Mouse (Mus musculus) CD4-positive, CD25-positive, alpha-beta regulatory T cell, adult 2 months (primary cell): Measurements from ENCODE around the gene Nrk.

ENCODE experiments used
- DNase-seq: peaks from one replicate; pipeline ENCODE4 v3.0.0-alpha.2; 2012; ENCODE audit warnings: low read depth, low spot score

The Nrk gene

DNA sequence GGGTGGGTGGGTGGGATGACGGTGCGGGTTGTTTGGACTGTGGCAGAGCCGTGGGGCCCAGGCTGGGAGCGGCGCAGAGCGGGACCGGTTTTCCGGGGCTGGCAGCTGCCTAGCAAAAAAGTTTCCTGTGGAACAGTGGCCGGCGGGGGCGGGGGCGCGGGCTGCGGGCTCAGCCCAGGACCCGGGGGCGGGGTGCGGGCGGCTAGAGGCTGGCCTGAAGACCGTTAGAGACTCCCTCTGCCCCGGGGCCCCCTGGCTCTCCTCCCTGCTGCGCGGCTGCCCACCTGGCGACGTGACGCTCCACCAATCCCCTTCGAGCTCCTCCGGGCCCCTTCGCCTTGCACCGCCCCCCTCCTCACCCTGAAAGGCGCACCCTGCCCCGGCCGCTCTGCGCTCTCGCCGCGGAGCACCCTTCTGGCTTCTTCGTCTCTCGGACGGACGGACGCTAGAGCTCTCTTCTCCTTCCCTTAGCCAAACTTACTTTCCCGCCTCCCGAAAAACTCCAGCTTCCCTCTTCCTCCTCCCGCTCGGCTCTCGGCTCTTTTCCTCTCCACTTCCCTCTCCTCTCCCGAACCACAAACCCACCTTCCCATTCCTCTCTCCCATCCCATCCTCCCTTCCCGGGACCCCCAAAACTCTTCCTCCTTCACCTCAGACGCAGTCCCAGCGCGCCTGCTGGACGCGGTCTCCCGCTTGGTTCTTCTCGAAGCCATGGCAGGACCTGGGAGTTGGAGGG is at the start of gene Nrk:
TSS of gene Nrk (plus strand) at position 390 of the 736 bp plus-strand sequence.
- DNase-seq, result no peak

DNA sequence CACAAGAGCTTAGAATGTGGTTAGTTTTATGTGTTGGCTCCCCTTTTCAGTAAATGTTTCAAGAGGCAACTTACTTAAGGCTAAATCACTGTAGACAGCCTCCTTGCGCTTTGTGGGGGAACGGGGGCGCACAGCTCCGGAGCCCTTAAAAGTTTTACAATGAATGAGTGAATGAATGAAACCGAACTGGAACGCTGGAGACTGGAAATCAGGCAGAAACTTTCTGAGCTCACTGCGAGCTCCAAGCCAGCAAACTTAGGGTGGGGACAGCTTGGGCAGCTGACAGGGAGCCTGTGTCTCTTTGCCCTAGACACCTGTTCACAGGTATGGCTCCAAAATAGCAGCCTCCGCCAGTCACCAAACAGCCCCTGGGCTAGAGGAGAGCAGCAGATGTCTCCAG is 864 bp upstream of the Nrk start:
- no peak for DNase-seq

DNA sequence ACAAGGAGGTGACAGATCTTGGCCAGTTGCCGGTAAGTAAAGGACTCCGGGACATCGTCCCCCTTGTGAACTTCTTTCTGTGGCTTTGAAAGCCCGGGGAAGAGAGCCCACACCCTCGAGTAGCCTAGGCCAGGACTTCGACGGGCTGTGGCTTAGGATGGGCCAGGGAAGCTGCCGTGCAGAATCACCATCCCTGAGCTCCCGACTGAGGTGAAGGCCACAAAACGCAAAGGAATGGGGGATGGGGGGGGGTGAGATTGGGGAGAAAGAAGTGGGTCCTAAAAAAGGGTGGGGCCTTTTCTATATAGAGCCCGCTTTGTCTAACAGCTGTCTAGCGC is 516 bp downstream of the Nrk start:
- no peak for DNase-seq

DNA sequence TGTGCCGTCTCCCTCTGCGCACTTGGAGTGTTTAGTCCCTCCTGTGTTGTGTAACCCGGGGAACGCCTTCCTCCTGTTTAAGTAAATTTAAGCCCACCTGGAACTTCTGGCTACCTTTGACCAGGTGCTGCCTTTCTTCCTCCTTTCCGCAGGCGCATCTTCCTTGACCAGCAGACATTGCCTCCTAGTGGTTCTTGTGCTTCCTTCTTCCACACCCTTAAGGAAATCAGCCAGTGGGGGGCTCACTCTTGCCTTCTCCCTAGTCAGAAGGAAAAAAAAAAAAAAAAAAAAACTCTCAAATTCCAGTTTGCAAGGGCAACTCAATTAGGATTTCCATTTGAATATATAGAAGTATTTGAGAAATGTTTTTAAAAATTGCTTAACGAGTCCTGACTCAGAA is 4.8 kb downstream of the Nrk start:
- no peak for DNase-seq

DNA sequence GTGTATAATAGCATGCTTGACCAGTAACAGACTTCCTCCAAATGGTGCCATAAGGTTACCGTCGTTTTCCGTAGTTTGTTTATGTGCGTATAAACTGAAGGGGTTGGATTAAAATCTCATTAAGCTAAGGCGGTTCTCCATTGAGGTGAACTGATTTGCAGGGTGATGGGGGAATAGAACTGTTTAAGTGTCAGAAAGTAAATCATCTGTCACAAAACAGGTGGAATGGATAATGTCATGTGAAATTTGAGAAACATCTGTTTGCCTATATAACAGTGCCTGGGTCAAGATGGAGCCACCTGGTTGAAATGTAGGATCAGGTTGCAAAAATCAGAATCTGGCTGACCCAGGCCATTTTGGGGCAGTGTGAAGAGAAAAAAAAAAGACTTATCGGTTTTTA is 29.7 kb downstream of the Nrk start:
- DNase-seq, result no peak

DNA sequence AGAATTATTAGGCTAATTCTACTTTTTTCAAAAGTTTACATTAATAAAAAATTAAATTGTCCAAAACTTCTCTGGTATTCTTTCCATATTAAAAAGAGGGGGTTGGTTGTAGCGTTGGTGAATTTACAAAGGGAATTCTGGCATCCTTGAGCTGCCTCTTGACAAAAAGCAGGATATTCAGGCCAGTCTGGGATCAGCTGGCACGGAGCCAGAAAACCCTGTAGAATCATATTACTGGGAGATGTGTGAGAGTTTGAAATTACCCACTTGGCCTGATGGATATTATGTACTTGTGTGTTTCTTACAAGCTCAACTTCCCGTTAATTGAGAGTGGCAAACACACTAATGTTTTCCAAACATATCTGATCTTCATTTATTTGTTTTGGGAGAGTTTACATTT is 46.5 kb downstream of the Nrk start:
- DNase-seq, result no peak

DNA sequence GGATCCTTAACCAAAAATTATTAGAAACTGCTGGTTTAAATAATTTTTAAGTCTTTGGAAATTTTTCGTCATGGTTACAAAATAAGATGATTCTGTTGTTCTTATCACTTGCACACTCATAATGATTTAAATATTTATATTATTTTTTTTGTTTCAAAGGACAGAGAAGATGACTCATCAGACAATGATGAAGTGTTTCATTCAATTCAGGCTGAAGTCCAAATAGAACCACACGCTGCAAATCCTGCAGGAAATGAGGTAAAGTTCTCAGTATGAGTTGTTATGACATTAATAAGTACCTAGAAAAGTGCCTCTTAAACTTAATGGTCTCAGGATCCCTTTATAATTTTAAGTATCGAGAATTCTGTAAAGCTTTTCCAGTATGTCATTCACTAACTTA is 64.3 kb downstream of the Nrk start:
- DNase-seq, result no peak

DNA sequence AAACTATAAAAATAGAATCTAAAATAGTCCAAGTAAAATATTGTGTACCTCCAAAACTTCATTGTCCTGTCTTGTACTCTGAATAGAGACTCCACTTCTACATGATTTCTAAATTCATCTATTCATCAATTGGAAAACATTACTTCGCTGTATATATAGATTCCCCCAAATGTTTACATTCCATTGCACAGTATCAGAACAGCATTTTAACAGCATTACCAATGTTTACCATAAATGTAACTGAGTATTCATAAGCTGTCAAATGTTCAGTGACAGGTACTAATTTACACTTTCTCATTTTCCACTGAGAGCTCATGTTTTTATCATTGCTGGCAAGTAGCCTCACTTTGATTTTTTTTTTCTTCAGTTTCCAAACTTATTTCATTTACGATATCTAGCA is 65.0 kb downstream of the Nrk start:
- DNase-seq, result no peak

DNA sequence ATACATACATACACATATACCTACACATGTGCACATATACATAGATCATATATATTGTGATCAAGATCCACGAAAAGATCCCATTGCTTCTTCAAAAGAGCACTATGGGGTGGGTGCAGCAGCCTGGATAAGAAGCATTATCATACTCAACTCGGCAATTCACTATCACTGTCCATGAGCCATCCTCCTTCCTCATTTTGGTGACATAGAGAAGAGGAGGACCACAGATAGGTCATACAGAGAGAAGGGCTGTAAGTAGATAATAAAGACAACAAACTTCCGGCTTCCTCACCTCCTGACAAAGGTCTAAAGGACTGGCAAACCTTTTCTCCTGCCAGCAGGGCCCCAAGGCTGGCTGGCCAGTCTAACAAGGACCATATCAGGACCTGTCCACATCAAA is 100.3 kb downstream of the Nrk start:
- no peak for DNase-seq

DNA sequence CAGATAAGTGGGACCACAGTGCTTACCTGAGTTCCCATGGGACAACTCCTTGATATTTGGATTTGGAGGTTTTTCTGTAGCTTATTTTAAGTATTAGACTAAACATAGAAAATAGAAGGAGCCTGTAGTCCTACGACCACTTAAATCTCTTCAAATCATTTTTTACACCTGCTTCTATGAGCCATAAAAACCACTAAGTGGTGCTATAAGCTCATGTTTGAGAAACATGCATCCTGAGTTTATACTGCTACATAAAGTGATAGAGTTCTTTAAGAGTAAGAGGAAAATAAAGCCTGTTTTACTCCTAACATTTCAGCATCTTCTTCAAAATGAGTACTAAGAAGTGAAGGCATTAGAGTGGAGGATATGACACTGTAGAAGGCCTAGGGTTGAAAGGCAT is 102.3 kb downstream of the Nrk start:
- no peak for DNase-seq

DNA sequence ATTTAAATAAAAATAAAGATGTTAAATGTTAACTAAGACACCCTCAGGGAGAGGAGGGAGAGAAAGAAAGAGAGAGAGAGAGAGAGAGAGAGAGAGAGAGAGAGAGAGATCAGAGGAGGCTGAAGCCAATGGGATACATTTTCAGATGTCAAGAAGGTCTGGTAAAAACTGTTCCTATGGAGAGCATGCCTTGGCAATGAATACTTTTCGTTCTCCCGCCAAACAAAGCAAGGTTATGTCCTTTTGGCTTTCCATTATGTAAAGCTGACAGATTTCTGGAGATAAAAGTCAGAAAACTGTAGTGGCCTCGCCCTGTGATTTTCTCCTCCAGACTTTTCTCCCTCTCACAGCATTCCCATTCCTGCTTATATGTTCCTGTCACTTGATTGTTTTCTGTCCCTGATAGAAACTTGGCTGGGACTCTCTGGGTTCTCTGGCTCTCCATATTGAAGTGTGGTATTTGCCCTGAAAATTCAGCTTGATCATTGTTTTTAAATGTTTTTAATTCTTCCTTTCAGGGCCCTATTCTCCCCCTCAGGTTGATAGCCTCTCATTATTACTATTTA is 112.4 kb downstream of the Nrk start:
- DNase-seq, result no peak

DNA sequence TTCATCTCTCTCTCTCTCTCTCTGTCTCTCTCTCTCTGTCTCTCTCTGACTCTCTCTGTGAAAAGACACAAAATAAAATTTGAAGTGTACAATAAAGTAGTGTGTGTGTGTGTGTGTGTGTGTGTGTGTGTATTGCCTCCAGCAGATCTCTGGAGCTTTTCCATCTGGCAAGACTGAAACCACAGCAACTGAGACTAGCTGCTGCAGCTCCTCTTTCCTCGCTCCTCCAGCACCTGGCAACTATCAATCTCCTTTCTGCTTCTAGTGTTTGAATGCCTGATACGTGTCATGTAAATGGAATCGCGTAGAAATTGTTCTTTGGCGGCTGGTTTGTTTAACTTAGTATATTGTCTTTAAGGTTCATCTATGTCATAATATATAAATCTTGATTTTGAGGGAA is 113.1 kb downstream of the Nrk start:
- DNase-seq, result no peak

DNA sequence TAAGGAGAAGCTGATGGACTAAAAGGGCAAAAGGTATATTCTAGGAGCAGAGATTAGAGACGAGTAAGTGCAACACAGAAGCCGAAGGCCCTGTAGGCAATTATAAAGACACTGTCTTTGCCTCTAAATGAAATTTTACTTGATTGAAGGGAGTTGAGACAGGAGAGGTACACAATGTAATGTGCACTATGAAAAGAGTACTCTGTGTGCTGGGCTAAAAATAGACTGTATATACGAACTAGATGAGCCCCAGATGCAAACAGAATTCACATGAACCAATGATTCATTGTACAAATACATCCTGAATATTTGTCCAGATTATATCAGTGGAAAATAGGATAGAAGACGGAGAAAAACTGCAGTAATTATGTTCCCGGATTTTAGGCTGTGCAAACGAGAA is 113.7 kb downstream of the Nrk start:
- no peak for DNase-seq

DNA sequence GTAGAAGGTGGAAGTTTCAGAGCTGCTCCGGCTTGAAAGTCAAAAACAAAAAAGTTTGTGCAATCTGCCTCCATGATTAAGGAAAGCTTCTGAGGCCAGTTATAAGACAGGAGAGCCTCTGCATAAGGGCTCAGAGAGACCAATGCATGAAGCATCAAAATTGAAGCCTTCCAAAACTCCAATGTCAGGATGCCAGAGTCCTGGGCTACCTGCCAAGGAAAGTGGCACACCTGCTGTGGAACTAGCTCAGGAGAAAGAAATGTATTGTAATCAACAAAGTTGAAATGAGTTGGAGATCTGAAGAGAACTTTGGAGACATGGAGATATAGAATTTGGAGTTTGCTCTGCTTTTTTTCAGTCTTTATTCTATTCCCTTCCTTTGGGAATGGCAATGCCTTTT is 123.4 kb downstream of the Nrk start:
- DNase-seq, result no peak

DNA sequence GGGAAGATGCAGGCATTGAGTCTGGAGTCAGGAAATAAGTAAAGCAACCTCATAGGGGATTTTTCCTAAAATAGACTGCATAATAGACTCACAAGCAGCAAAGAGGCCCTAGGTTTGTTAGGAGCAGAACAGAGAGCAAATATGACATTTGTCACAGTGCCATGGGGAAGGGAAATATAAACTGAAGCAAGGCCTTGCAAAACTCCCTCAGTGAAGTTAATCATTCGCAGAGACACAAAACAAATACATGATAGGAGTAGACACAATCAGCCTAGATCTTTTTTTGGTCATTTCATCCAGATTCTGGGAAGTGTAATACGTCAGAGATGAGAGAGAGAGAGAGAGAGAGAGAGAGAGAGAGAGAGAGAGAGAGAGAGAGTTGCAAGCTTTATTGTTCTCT is 125.1 kb downstream of the Nrk start:
- no peak for DNase-seq

DNA sequence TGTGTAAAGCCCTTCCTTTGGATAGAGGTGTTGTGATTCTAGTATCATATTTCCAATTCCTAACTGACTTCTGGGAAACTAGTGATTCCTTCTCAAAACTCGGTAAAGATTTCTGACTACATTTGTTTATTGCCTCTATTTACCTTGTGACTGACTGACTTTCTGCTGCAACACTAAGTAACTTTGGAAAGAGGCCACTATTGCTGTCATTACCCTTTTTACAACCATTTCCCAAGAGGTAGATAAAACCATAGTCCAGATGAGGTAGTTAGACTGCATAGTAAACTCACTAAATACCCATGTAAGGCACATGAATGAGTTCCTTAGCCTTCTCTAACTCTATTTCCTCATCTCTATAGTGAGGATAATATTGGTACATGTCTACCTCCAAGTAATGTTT is 126.9 kb downstream of the Nrk start:
- no peak for DNase-seq

DNA sequence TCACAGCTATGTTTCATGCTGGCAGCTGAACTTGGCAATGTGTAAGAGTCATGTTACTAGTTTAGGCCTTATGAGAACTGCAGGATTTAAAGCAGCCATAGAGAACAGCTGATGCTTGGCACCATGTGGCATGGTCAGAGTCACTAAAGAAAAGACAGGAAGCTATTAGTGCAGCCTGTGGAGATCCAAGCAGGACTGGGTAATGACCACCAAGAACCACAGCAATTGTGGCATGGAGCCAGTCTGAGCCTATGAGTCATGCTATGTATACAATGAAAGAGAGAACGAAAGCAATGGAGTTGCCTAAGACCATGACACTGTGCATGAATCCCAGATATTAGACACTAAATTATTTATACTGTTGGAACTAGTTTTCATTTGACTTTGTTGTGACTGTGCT is 137.7 kb downstream of the Nrk start:
- DNase-seq, result no peak

DNA sequence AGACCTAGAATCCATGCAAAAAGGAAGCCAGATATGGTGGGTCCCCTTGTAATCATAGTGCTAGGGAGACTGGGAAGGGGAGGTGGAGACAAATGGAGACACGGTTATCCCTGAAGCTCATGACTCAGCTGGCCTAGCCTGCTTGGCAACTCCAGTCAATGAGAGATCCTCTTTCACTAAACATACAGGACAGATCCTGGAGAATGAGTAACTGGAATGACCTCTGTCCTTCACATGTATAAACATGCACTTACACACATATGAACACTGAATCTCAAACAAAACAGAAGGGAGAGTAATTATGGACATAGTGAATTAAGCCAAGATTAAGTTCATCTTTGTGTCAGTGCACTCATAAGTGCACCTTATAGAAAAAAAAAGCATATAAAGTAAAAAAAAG is 138.9 kb downstream of the Nrk start:
- DNase-seq, result no peak
